Mouse (Mus musculus) kidney, postnatal 10 days (tissue): ENCODE results near the gene Des.
A peak's percentile ranks its signal among the peaks of the same experiment; 100 is the strongest.

Experiments used
- DNase-seq: peaks from one replicate; pipeline ENCODE4 v3.0.0; 2021; ENCODE audit warnings: mixed read lengths

Des gene

DNA sequence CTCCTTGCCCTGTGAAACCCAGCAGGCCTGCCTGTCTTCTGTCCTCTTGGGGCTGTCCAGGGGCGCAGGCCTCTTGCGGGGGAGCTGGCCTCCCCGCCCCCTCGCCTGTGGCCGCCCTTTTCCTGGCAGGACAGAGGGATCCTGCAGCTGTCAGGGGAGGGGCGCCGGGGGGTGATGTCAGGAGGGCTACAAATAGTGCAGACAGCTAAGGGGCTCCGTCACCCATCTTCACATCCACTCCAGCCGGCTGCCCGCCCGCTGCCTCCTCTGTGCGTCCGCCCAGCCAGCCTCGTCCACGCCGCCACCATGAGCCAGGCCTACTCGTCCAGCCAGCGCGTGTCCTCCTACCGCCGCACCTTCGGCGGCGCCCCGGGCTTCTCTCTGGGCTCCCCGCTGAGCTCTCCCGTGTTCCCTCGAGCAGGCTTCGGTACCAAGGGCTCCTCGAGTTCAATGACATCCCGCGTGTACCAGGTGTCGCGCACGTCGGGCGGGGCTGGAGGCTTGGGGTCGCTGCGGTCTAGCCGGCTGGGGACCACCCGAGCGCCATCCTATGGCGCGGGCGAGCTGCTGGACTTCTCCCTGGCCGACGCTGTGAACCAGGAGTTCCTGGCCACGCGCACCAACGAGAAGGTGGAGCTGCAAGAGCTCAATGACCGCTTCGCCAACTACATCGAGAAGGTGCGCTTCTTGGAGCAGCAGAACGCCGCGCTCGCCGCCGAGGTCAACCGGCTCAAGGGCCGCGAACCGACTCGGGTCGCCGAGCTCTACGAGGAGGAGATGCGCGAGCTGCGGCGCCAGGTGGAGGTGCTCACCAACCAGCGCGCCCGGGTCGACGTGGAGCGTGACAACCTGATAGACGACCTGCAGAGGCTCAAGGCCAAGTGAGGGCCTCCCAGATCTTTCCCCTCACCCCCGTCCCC, at the start of gene Des:
TSS of gene Des (plus strand) at position 218 of the 920 bp plus-strand sequence.
- peak; percentile 72 for DNase-seq

DNA sequence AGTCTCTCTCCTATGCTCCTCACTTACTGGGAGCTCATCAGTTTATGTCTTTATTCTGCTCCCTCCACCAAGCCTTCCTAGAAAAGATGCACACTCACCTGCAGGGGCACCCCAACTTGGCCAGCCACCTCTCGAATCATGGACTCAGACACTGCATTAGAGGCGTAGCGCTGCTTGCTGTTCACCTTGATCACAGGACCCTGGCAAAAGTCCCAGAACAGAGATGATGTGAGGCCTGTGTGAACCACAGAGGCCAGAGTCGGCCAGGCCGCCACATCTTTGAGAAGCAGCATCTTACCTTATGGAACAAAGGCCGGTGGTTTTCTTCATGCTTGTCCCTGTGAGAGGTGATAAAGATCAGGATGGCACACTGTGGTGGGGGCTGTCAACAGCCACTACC, 48.4 kb upstream of the Des start:
- DNase-seq = no peak

DNA sequence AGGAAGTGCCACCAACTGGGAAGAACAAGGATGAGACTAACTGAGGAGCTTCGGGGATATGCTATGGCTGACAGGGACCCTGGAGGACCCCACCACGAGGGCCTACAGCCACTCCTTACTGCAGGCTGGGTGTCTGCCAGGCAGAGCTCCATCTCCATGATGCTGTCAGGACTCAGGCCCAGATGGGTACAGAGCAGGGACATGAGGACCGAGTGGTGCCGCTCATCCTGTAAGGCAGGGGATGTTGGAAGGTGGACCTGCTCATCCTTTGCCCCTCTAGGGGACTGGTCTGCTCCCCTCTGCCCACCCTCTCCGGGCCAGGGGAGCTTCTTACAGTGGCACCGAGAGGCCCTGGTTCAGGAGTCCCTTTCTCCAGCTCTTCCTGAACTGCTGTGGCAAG, 45.1 kb upstream of the Des start:
- DNase-seq = no peak

DNA sequence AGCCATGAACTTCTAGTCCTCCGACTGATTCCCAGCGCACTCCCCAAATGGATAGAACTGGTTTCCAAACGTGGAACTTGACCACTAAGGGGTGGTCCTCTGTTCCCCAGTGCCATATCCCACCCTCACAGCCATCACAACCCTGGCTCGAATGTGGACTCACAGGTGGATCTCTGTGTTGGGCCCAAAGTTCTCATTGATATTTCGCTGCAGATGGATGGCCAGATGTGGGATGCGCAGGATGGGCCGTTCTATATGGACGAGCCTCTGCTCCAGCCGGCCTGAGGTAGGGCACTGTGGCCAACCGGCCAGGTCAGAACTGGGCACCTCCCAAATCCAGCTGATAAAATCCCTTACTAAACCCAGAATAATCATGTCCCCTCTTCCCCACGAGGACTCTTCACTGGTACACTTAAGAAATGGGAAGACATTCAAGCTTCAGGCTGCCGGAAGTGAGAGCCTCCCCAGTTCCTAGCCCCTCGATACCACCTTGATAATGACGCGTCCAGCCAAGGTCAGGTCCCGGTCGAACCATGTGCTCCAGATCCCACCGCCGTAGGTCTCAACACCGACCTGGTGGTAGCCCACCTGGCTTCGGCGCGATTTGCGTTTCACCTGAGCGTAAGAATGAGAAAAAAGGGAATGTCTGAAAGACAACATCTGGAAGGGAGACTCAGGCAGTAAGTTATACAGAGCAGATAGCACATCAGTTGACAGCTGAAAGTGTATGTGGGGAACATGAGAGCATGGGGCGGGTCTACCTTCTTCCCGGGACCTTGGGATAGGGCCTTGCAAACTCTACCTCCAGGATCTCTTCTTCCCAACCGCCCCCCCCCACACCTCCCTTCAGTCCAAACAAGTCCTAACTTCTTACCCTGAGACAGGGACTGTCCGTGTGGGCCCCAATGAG, 44.4 kb upstream of the Des start:
- DNase-seq = peak; percentile 27

DNA sequence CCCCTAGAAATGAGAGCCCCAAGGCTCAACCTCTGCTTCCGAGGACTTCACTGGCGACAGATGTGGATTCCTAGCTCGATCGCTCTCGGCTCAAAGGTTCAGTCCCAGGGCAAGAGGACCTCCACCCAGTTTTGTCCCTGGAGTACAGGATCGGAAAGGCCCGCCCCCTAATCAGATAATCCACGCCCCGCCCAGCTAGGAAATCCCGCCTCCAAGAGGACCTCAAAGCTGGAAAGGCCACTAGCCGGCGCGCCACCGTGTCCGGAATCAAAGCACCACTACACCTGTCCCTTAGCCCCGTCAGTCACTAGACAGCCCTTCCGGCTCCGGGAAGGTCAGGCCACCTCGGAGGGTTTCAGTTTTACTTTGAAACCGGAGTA, 43.3 kb upstream of the Des start:
- DNase-seq = peak; percentile 94

DNA sequence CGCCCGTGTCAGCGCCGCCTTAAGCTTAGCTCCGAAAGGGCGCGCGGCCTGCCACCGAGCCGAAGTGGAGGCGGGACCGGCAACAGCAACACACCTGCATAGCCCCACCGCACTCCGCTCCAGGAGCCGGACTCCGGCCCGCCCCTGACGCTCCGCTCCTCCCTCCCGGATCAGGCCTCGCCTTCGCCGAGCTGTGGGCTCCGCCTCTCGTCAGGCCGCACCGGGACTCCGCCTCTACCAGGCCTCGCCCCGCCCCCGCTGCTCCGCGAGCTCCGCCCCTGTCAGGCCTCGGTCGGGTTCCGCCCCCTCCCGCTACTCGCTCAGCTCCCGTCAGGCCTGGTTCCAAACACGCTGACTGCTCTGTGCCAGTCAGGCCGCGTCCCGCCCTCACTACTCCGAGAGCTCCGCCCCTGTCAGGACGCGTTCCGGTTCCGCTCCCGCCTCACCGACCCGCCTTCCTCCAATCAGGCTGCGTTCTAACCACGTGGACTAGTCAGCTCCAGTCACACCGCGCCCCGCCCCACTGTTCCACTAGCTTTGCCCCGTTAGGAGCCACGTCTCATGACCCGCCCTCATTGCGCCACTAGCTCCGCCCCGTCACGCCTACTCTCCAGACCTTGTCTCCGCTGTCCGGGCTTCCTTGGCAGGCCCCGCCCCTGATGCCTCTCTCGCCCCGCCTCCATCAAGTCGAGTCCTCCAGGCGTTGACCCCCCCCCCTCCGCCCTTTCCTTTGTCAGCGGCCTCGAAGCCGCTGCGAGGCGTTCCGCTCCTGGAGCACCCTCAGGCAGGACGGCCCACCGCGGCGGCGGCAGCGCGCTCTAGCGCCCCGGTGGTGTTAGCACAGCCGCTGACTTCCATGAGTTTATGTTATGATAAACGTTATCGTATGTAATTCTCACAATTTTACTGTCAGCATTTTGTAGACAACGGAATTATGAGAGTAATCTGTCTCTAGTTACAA, 42.6 kb upstream of the Des start, which contains the start of gene Dnpep:
TSS of gene Dnpep (minus strand) at position 750 of the 961 bp plus-strand sequence.
- DNase-seq = peak; percentile 100

DNA sequence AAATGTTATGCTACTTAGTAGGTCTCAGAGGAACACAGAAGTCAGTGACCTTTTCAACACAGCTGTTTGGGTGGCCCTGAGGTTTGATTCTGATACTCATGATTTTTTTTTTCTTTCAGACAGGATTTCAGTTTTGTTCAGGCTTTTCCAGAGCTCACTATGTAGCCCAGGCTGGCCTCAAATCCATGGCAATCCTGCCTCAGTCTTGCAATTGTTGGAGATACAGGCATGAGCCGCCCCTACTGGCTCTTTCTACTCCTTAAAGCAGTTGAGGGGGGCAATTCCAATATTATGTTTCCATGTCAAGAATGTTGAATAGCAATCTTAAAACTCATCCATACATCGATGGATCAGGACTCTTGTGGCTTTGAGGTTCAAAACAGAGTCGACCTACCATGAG, 41.8 kb upstream of the Des start:
- DNase-seq = no peak

DNA sequence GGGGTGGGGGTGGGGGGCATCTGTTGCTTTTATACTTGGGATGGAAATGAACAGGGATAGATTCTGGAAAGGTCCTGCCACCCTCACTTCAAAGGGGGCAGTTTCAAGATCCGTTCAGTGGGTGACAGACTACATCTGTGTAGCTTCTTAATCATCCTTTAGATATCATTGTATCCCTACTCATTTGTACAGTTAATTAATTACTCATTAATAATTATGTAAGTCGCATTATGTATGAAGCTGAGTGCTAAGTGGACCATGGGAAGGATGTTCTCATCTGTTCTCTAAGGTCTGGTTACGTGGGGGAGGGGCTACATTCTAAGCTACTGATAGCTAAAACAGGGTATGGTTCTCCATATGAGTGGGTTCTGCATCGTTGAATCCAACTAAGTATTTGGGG, 41.4 kb upstream of the Des start:
- DNase-seq = no peak

DNA sequence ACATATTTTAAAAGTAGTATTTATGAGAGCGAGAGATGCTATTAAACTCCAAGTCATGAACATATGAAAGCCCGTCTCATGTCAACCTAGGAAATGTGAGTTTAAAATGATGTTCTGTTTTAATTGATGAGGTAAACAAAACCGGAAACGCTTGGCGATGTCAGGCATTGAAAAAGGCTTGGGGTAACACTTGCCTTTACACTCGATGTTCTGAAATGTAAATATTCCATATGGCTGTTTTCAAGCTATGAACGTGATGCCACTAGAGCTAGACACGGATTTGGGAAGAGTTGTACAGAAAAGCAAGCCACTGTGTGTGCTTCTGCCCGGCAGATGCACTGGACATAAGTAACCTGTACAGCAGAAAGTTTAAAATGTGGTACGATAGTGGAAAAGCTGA, 41.0 kb upstream of the Des start:
- no peak for DNase-seq

DNA sequence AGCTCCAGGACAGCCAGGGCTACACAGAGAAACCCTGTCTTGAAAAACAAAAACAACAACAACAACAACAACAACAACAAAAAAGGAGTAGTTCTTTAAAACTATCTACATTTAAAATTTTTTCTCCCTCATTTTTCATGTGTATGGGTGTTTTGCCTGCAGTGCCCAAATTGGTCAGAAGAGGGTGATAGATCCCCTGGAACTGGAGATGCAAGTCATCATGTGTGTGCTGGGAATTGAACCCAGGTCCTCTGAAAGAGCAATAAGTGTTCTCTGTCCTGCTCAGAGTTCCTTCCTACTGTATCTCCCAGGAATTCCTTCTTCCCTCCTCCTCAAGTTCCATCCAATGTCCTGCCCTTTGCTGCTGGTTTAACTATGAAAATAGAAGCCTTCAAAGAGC, 32.7 kb upstream of the Des start:
- DNase-seq = no peak

DNA sequence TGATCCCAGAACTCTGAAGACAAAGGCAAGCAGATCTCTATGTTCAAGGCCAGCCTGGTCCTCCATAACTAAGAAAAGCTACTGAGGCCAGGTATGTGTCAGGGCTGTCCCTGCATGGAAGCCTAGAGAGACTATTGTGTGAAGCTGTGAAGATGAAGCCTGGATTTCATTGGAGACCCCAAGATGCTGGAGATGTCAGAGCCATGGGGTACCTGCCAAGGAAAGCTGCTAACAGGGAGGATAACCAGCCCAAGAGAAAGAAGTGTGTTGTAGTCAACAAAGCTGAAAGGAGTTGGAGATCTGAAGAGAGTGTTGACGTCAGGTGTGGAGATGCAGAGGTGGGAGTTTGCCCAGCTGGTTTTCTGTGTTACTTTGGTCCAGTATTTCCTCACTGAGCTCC, 28.9 kb upstream of the Des start:
- DNase-seq = no peak

DNA sequence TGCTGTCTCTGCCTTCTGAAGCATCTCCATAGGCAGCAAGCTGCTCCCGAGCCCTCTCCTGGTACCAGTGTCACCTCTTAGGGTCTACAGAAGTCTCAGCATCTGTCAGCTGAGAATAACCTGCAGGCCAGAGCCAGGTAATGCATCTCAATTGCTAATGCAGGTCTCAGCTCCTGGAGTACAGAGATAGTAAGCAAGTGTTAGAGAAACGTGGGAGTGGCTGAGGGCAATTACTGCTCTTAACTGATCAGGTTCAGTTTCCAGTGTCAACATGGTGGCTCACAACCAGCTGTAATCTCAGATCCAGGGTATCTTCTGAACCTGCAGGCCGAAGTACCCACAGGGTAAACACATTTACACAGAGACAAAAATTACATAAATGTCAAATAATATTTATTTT, 23.7 kb upstream of the Des start:
- DNase-seq = no peak

DNA sequence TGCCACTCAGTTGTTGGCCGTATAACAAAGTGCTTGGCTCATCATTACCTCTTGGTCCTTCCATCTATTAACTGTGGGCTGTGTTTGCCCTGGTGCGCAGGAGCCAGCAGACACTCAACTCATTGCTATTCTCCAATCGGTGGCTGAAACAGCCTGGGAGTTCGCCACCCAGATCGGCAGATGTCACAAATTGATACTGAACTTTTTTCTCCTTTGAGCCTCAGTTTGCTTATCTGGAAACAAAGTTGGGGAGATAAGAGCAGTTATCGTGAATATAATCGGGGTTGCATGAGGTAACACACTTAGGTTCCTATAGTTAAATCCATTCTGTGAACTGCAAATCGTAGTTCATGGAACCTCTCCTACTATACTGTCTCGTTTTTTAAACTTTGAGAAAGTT, 23.0 kb upstream of the Des start:
- no peak for DNase-seq

DNA sequence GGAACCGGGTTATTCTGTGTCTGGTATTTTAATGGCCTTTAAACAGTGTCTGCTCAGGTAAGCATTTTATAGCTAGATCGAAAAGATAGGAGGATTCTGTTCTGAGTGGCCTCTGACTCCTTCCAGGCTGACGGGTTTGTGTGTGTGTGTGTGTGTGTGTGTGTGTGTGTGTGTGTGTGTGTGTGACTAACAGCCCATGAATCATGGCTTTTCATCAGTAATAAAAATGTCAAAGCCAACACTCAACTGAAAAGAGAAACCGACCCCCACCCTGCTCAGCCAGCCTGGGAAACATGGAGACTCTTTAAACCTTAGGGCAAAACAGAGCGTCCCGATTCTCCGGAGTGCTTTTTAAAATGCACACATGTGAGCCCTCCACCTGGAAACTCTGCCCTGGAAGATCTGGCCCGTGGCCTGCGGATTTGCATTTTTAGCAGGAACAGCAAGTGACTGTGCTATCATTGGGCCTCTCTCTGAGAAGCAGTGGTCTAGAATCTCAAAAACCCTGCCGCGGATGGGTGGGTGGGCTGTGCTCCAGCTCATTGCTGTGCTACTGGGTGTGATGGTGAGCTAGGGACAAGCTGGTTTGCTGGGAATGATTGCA, 21.9 kb upstream of the Des start:
- DNase-seq = peak; percentile 51

DNA sequence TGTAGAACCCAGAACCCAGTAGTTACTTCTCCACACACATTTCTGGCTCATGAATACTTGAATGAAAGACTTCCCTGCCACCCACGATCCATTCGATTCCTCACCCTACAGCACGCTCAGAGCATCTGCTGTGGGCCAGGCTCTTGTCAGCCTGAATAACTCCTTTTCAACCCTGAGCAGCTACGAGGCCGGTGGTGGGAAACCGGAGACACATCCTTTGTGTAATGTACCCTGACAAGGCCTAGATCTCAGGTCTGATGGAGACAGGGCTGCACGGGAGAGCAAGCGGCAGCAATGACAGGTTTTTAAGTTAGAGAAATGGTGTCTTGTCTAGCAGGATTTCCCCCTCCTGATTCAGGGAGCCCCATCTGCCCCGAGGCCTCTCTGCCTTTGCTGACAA, 20.8 kb upstream of the Des start:
- DNase-seq = no peak

DNA sequence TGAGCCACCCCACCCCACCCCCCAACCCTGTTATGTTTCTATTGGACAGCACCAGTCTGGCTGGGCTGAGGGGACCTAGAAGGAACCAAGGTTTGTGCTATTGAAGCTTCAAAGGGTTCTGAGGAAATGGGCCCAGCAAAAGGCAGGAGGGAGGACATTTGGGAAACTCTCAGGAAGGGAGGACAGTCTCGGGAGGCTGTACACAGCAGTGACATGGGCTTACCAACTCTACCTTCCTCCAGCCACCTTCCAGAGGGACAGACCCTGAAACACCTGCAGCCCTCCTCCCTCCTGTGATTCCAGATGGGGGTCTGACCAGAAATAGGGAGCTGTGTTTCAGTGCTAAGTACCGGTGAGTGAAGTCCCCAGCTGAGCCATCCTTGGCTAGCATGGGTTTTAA, 19.6 kb upstream of the Des start:
- DNase-seq = no peak

DNA sequence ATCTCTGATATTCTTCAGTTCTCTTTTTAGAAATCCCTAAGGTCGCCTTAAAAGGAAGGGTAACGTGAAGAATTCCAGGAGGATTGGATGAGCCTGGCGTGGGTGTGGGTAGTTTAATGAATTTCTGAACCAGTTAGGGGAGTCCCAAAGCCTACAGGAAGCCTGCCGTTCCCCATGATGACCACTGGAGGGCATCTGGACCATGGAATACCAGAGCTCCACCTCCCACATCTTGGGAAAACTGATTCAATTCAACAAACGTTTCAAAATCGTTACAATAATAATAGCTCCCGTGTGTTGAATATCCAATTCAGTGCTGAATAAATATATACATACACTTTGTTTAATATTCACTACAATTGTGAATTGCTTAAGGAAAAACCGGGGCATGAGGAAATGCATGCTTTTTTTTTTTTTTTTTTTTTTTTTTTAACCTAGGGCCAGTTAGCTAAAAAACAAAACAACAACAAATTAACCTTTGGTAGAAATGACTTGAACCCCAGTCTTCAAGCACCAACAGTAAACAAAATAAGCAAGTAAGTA, 17.2 kb upstream of the Des start:
- DNase-seq = peak; percentile 77

DNA sequence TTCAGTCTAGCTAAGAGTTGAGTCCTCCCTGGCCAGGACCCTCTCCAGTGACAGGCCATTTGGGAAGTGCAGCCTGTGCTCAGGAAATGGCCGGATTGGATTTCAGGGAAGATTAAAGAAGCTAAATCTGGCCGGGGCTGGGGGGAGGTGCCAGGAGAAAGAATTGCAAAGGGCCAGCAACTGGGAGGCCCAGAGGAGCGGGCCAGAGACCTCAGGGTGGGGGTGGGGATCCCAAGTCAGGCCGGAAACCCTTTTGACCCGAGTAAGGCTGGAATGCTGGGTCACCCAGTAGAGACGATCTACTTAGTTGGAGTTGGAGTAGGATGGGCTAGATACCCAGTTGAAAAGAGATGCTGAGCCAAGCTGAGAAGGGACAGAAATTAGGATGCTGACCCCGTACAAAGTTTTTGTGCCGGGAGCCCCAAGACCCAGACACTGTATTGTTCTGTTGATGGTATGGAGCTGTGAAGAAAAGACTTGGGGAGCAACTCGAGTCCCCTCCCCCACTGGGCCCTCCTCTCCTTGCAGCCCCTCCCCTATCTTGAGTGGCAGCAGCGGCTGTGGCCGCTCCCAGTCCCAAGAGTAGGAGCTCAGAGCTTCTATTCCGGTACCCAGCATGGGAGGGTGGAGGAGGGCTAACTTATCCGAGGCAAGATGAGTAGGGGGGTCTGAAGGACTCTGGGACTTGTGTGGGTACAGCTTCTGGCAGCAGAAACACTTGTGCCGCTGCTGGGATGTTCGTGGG, 15.7 kb upstream of the Des start:
- peak; percentile 74 for DNase-seq

DNA sequence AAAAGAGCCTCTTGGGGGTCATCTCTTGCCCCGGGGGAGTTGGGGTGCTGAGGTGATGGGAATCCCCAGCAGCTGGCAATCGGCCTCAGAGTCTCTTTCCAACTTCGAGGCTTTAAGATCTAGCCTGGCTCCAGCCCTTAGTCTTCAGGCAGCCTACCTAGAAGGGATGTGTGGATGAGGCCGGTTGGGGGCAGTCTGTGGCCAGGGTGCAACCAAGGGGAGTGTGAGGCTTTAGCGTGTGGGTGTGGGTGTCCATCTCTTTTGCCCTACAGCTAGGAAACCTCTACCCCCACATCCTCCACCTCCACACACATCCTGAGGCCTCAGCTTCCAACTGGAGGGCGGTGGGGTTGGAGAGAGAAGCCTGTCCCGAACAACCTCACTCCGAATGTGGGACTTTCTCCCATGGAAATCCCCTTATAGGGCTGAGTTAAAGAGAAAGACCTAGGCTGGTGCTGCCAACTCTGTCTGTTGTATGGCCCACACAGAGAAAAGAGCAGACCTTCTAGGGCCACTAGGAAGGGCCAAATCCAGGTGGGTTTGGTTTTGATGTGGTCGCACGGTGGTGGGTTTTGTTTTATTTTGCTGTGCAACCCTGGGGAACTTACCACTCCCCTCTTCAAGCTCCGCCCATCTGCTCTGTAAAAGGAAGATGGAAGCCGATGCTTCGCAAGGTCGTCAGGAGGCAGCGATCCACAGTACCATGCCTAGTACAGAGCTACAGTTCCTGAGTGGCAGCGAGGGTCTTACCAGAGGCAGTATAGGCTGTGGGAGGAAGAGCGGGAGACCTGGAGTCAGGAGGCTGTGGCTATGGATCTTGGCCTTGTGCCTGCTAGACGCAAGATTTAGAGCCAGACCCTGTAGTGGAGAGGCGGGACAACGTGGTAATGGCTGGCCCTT, 14.8 kb upstream of the Des start:
- DNase-seq = peak; percentile 45

DNA sequence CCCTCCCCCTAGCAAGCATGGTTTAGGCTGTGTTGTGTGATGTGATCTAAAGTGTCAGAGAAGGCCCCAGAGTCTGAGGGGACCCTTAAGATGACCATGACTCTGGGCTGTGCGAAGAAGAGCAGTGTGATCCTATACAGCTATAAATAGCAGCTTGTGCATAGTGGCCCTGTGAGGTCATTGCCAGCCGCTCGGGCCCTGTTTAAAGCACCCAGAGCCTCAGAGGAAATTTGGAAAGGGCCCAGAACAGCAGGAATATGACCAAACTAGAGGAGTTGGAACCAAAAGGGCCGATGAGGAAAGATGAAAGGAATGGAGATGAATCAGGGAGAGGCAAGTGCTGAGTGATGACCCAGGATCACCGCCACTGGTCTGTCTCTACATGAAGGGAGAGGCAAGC, 12.8 kb upstream of the Des start:
- no peak for DNase-seq
